Mouse (Mus musculus): ENCODE results near the gene Mrps16. TPM values are rescaled to one million over a fixed set of nuclear protein-coding genes. Genes with fewer than 3 reads are reported as not detected.

The Mrps16 gene
- 10 to 100 TPM; 72.8 to 84.4 TPM for total RNA-seq (2021)
- long read RNA-seq, experiment 1, transcript Mrps16-201 (3 exons, 2,572 nt): major isoform, 92 of 133 reads
- long read RNA-seq, experiment 1, partial matches to known transcripts: 8 of 133 reads
- long read RNA-seq, experiment 1, other reads (novel, unspliced or antisense): 32 of 133 reads
- long read RNA-seq, experiment 2, transcript Mrps16-201 (3 exons, 2,572 nt): major isoform, 94 of 136 reads
- long read RNA-seq, experiment 2, partial matches to known transcripts: 2 of 136 reads
- long read RNA-seq, experiment 2, other reads (novel, unspliced or antisense): 37 of 136 reads

GRCm38 (mm10) chr14:20393205-20393913, at the start of gene Mrps16:
Gene Mrps16 (minus strand): TSS chr14:20393634.
- DNase-seq: peak; percentile 95 to 98

- no peak for DNase-seq
Measured at GRCm38 (mm10) chr14:20442252-20442651, 48.8 kb upstream of the Mrps16 start.

GRCm38 (mm10) chr14:20436976-20437375, 43.5 kb upstream of the Mrps16 start:
- DNase-seq: no peak

- no peak for DNase-seq
Measured at GRCm38 (mm10) chr14:20432420-20432819, 39.0 kb upstream of the Mrps16 start.

GRCm38 (mm10) chr14:20431726-20432125, 38.3 kb upstream of the Mrps16 start:
- no peak for DNase-seq

GRCm38 (mm10) chr14:20429833-20430232, 36.4 kb upstream of the Mrps16 start:
- DNase-seq: no peak

GRCm38 (mm10) chr14:20428593-20428992, 35.2 kb upstream of the Mrps16 start:
- no peak for DNase-seq

- no peak for DNase-seq
Measured at GRCm38 (mm10) chr14:20423046-20423445, 29.6 kb upstream of the Mrps16 start.

- peak; percentile 30 to 53 for DNase-seq
Measured at GRCm38 (mm10) chr14:20422257-20422656, 28.8 kb upstream of the Mrps16 start.

- peak in 1 of 2 experiments; percentile 44 for DNase-seq
Measured at GRCm38 (mm10) chr14:20400071-20400470, 6.6 kb upstream of the Mrps16 start.

GRCm38 (mm10) chr14:20398864-20399263, 5.4 kb upstream of the Mrps16 start:
- no peak for DNase-seq

- DNase-seq: no peak
Measured at GRCm38 (mm10) chr14:20397220-20397619, 3.8 kb upstream of the Mrps16 start.

GRCm38 (mm10) chr14:20392326-20392725, 1.1 kb downstream of the Mrps16 start:
- DNase-seq: no peak

- DNase-seq: no peak
Measured at GRCm38 (mm10) chr14:20389446-20390079, 3.9 kb downstream of the Mrps16 start.

- DNase-seq: peak; percentile 96 to 97
Measured at GRCm38 (mm10) chr14:20388441-20389129, 4.8 kb downstream of the Mrps16 start, which contains the start of gene Dnajc9. Gene Dnajc9 (minus strand): TSS chr14:20388910.

GRCm38 (mm10) chr14:20379753-20380430, 13.5 kb downstream of the Mrps16 start:
- no peak for DNase-seq

- DNase-seq: no peak
Measured at GRCm38 (mm10) chr14:20379087-20379640, 14.3 kb downstream of the Mrps16 start.

GRCm38 (mm10) chr14:20378313-20379061, 14.9 kb downstream of the Mrps16 start:
- DNase-seq: peak; percentile 31 to 47

GRCm38 (mm10) chr14:20377112-20377521, 16.3 kb downstream of the Mrps16 start:
- no peak for DNase-seq

- DNase-seq: no peak
Measured at GRCm38 (mm10) chr14:20371854-20372253, 21.6 kb downstream of the Mrps16 start.

GRCm38 (mm10) chr14:20370798-20371197, 22.6 kb downstream of the Mrps16 start:
- DNase-seq: no peak

Data from heart, adult 18-20 months (tissue).